In the genomic region with DNA sequence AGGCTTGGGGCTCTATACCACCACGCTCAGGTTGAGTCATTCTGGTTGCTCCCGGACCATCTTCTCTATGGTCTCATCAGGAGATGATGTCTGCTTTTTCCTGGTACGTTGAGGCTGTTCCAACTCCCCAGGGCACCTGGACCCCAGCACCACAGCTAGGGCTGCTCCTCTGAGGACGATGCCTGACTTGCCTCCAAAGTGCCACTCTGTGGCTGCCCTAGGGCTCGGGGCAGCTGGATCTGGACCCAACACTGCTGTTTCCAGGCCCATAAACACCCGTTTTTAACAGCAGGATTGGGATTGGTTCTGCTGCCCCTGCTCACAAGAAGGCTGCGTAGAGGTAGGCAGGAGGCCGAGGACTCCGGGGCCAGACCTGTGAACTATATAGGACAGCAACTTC, we compare ENCODE assay signal across 16 mouse cellular contexts. TPM values are rescaled to one million over a fixed set of nuclear protein-coding genes. Genes with fewer than 3 reads are reported as not detected.
DNase-seq lines count a peak whose midpoint lies in the region; ATAC-seq lines count a peak whose summit lies in the region.
"Had no signal": no experiment of that assay in that cellular context is flagged by ENCODE, and none has a peak within 500 bp of the region (broad histone marks: within the 10 kb centered on the region; RNA-seq: fewer than 3 reads in every experiment).

No protein-coding gene starts in this region.

- ATAC-seq in liver, embryonic 11.5 days (replicated peaks; ENCODE audit: low FRiP score): no peak
- ATAC-seq in liver, embryonic 13.5 days (ENCODE audit: low read depth): no peak
- ATAC-seq: hindbrain, embryonic 16.5 days; lung, postnatal 0 days had no signal

- H3K27ac ChIP-seq in liver, embryonic 11.5 days (ENCODE audit: low read depth, low read length): peak overlapping the region; percentile 86
- peak overlapping the region; percentile 98 for H3K27ac ChIP-seq in limb, embryonic 10.5 days
- peak overlapping the region; percentile 91 for H3K27ac ChIP-seq in liver, embryonic 13.5 days
- H3K27ac ChIP-seq: heart, embryonic 15.5 days; limb, embryonic 13.5 days had no signal

- H3K27me3 ChIP-seq in liver, embryonic 11.5 days (replicated peaks; ENCODE audit: control insufficient read depth, insufficient read depth, low read length): no peaks in the 10 kb centered on the region
- peaks cover 7% of the 10 kb centered on the region; the same call in 1 of the 2 replicates for H3K27me3 ChIP-seq in limb, embryonic 10.5 days (ENCODE audit: low read depth, poor library complexity, severe bottlenecking)
- H3K27me3 ChIP-seq in liver, embryonic 13.5 days: peaks cover 19% of the 10 kb centered on the region
- H3K27me3 ChIP-seq: heart, embryonic 15.5 days had no signal

- H3K4me2 ChIP-seq in liver, embryonic 11.5 days: peak overlapping the region; percentile 91
- peak overlapping the region; percentile 97 for H3K4me2 ChIP-seq in liver, embryonic 13.5 days
- H3K4me2 ChIP-seq: heart, embryonic 15.5 days had no signal

- no peaks in the 10 kb centered on the region for H3K36me3 ChIP-seq in liver, embryonic 11.5 days (ENCODE audit: control insufficient read depth, insufficient read depth, low read length)
- no peaks in the 10 kb centered on the region for H3K36me3 ChIP-seq in limb, embryonic 10.5 days
- H3K36me3 ChIP-seq in liver, embryonic 13.5 days: no peaks in the 10 kb centered on the region
- H3K36me3 ChIP-seq: heart, embryonic 15.5 days; limb, embryonic 13.5 days had no signal

- peaks cover 49% of the 10 kb centered on the region for H3K4me1 ChIP-seq in liver, embryonic 11.5 days (replicated peaks; ENCODE audit: control insufficient read depth, insufficient read depth, low read length)
- H3K4me1 ChIP-seq in limb, embryonic 10.5 days: peaks cover 70% of the 10 kb centered on the region
- H3K4me1 ChIP-seq in liver, embryonic 13.5 days (replicated peaks): peaks cover 90% of the 10 kb centered on the region

- 76% methylated on average over 9 of the region's 9 CpGs for WGBS in liver, embryonic 11.5 days
- 82% methylated on average over 9 of the region's 9 CpGs for WGBS in limb, embryonic 10.5 days
- 68% methylated on average over 9 of the region's 9 CpGs for WGBS in liver, embryonic 13.5 days (ENCODE audit: insufficient replicate concordance)

- DNase-seq in heart, adult 11 months: peak; percentile 82
- no peak for DNase-seq in heart, adult 9 months (ENCODE audit: low spot score in 2 of 2)
- no peak for DNase-seq in liver, embryonic 11.5 days (ENCODE audit: low spot score)
- no peak for DNase-seq in liver
- no peak for DNase-seq in limb, embryonic 10.5 days (ENCODE audit: low spot score)
- no peak for DNase-seq in liver, embryonic 13.5 days
- no peak for DNase-seq in thymus, postnatal 0 days (ENCODE audit: low spot score)
- DNase-seq: cerebellum, postnatal 25 days; kidney, adult 11 months; kidney, postnatal 10 days; thymus, postnatal 4 days had no signal

- peak overlapping the region; percentile 1; the same call in 1 of the 2 replicates for H3K4me3 ChIP-seq in liver, embryonic 11.5 days (ENCODE audit: low read depth, low read length)
- H3K4me3 ChIP-seq in limb, embryonic 10.5 days: peak overlapping the region; percentile 65; the same call in 1 of the 2 replicates
- H3K4me3 ChIP-seq in liver, embryonic 13.5 days (replicated peaks): peak overlapping the region; percentile 70
- H3K4me3 ChIP-seq: heart, embryonic 15.5 days; limb, embryonic 13.5 days had no signal

- H3K9me3 ChIP-seq in liver, embryonic 11.5 days (ENCODE audit: control insufficient read depth, low read length): no peaks in the 10 kb centered on the region
- H3K9me3 ChIP-seq in limb, embryonic 10.5 days (replicated peaks): no peaks in the 10 kb centered on the region
- no peaks in the 10 kb centered on the region for H3K9me3 ChIP-seq in liver, embryonic 13.5 days (replicated peaks)
- H3K9me3 ChIP-seq: heart, embryonic 15.5 days; megakaryocyte, embryonic 14.5 days had no signal

- peak overlapping the region; percentile 49 for H3K9ac ChIP-seq in liver, embryonic 11.5 days (ENCODE audit: low read depth, low read length)
- peak overlapping the region; percentile 75 for H3K9ac ChIP-seq in liver, embryonic 13.5 days
- H3K9ac ChIP-seq: heart, embryonic 15.5 days; limb, embryonic 13.5 days had no signal

RNA-seq across cellular contexts. Expression of gene Actg1, which starts 45.2 kb away (rescaled TPM):
- 1,592 and 1,704 TPM in 2 replicates for polyA plus RNA-seq in liver, embryonic 11.5 days (2014; fragmentation: Nextera tagmentation; extraction: Ambion mirVana)
- 3,099 and 3,197 TPM in 2 replicates for polyA plus RNA-seq in limb, embryonic 10.5 days (2016; fragmentation: Nextera tagmentation; extraction: Ambion mirVana)
- polyA plus RNA-seq in liver, embryonic 13.5 days (2015; fragmentation: Nextera tagmentation; extraction: Ambion mirVana): 712 and 750 TPM in 2 replicates
- 1,815 and 1,857 TPM in 2 replicates for polyA plus RNA-seq in thymus, postnatal 0 days (2015; fragmentation: Nextera tagmentation; extraction: Ambion mirVana)

RNA-seq across cellular contexts. Expression of gene Fscn2, which starts 58.2 kb away (rescaled TPM):
- 0.29 TPM in 1 of 2 replicates, not detected in the other for polyA plus RNA-seq in liver, embryonic 11.5 days (2014; fragmentation: Nextera tagmentation; extraction: Ambion mirVana)
- polyA plus RNA-seq in limb, embryonic 10.5 days (2016; fragmentation: Nextera tagmentation; extraction: Ambion mirVana): 0.35 and 0.74 TPM in 2 replicates
- not detected in 2 replicates for polyA plus RNA-seq in liver, embryonic 13.5 days (2015; fragmentation: Nextera tagmentation; extraction: Ambion mirVana)
- 0.46 and 0.59 TPM in 2 replicates for polyA plus RNA-seq in thymus, postnatal 0 days (2015; fragmentation: Nextera tagmentation; extraction: Ambion mirVana)

Comparison
In these comparisons a context has a peak if more than half of its experiments do, and no peak if none do; other contexts are left out.
1. H3K4me3 ChIP-seq: peak in every context shown above with its lines; median percentile 70 in liver, embryonic 13.5 days; 65 in limb, embryonic 10.5 days; 1 in liver, embryonic 11.5 days.